Mouse (Mus musculus): ENCODE data around the gene Gm20388. TPM values are rescaled to one million over a fixed set of nuclear protein-coding genes. Genes with fewer than 3 reads are reported as not detected.

Gm20388 gene
- polyA plus RNA-seq, 1 experiment from 2014 or later: 7.4 TPM

GRCm38 (mm10) chr8:120174606-120175005, 264.0 kb downstream of the Gm20388 start:
- Histone ChIP-seq H3K36me3 (ENCODE audit: control insufficient read depth, insufficient read depth, low read length) (no peaks in the 10 kb centered on the region), H3K9me3 (replicated peaks; ENCODE audit: control insufficient read depth, low read length) (no peaks in the 10 kb centered on the region), H3K27me3 (ENCODE audit: control insufficient read depth, insufficient read depth, low read length) (no peaks in the 10 kb centered on the region), H3K27ac (ENCODE audit: low read length) (no peak overlapping the region), H3K4me2 (ENCODE audit: low read depth, low read length) (no peak overlapping the region), H3K4me3 (replicated peaks; ENCODE audit: low read length) (no peak overlapping the region), H3K4me1 (ENCODE audit: control insufficient read depth, insufficient read depth, low read length) (peaks cover 22% of the 10 kb centered on the region), H3K9ac (ENCODE audit: low read length) (no peak overlapping the region)
- ATAC-seq (ENCODE audit: insufficient read depth, low FRiP score): no peak
- WGBS: 51% methylated on average over 18 of the region's 18 CpGs

GRCm38 (mm10) chr8:120176605-120177004, 266.0 kb downstream of the Gm20388 start:
- H3K36me3 ChIP-seq (ENCODE audit: control insufficient read depth, insufficient read depth, low read length): no peaks in the 10 kb centered on the region
- peaks cover 22% of the 10 kb centered on the region for H3K4me1 ChIP-seq (ENCODE audit: control insufficient read depth, insufficient read depth, low read length)
- no peaks in the 10 kb centered on the region for H3K27me3 ChIP-seq (ENCODE audit: control insufficient read depth, insufficient read depth, low read length)
- H3K9ac ChIP-seq (ENCODE audit: low read length): no peak overlapping the region
- no peak overlapping the region for H3K4me2 ChIP-seq (ENCODE audit: low read depth, low read length)
- 49% methylated on average over 4 of the region's 4 CpGs for WGBS
- no peak overlapping the region for H3K4me3 ChIP-seq (replicated peaks; ENCODE audit: low read length)
- no peaks in the 10 kb centered on the region for H3K9me3 ChIP-seq (replicated peaks; ENCODE audit: control insufficient read depth, low read length)
- no peak for ATAC-seq (ENCODE audit: insufficient read depth, low FRiP score)
- no peak overlapping the region for H3K27ac ChIP-seq (ENCODE audit: low read length)

GRCm38 (mm10) chr8:120177318-120178123, 266.9 kb downstream of the Gm20388 start, which contains the start of gene Fam92b:
Gene Fam92b, minus strand, starts transcription at chr8:120177466.
- ATAC-seq (ENCODE audit: insufficient read depth, low FRiP score): peak; percentile 86
- peak within 1 kb of the TSS; percentile 20 for H3K4me3 ChIP-seq (replicated peaks; ENCODE audit: low read length)
- peak within 1 kb of the TSS; percentile 42; the same call in 1 of the 2 replicates for H3K9ac ChIP-seq (ENCODE audit: low read length)
- no peaks in the 10 kb centered on the region for H3K36me3 ChIP-seq (ENCODE audit: control insufficient read depth, insufficient read depth, low read length)
- peak within 1 kb of the TSS; percentile 43 for H3K4me2 ChIP-seq (ENCODE audit: low read depth, low read length)
- no peaks in the 10 kb centered on the region for H3K27me3 ChIP-seq (ENCODE audit: control insufficient read depth, insufficient read depth, low read length)
- peaks cover 22% of the 10 kb centered on the region for H3K4me1 ChIP-seq (ENCODE audit: control insufficient read depth, insufficient read depth, low read length)
- no peaks in the 10 kb centered on the region for H3K9me3 ChIP-seq (replicated peaks; ENCODE audit: control insufficient read depth, low read length)
- peak within 1 kb of the TSS; percentile 60 for H3K27ac ChIP-seq (ENCODE audit: low read length)
- 4% methylated on average over 25 of the region's 26 CpGs for WGBS

- no peaks in the 10 kb centered on the region for H3K9me3 ChIP-seq (replicated peaks; ENCODE audit: control insufficient read depth, low read length)
- peak overlapping the region; percentile 43; the same call in 1 of the 2 replicates for H3K4me2 ChIP-seq (ENCODE audit: low read depth, low read length)
- ATAC-seq (ENCODE audit: insufficient read depth, low FRiP score): no peak
- peak overlapping the region; percentile 29; the same call in 1 of the 2 replicates for H3K9ac ChIP-seq (ENCODE audit: low read length)
- no peaks in the 10 kb centered on the region for H3K36me3 ChIP-seq (ENCODE audit: control insufficient read depth, insufficient read depth, low read length)
- no peak overlapping the region for H3K27ac ChIP-seq (ENCODE audit: low read length)
- no peak overlapping the region for H3K4me3 ChIP-seq (replicated peaks; ENCODE audit: low read length)
- H3K4me1 ChIP-seq (ENCODE audit: control insufficient read depth, insufficient read depth, low read length): peaks cover 22% of the 10 kb centered on the region
- 12% methylated on average over 10 of the region's 10 CpGs for WGBS
- no peaks in the 10 kb centered on the region for H3K27me3 ChIP-seq (ENCODE audit: control insufficient read depth, insufficient read depth, low read length)
Observed at GRCm38 (mm10) chr8:120178124-120178514, 267.5 kb downstream of the Gm20388 start.

DNA sequence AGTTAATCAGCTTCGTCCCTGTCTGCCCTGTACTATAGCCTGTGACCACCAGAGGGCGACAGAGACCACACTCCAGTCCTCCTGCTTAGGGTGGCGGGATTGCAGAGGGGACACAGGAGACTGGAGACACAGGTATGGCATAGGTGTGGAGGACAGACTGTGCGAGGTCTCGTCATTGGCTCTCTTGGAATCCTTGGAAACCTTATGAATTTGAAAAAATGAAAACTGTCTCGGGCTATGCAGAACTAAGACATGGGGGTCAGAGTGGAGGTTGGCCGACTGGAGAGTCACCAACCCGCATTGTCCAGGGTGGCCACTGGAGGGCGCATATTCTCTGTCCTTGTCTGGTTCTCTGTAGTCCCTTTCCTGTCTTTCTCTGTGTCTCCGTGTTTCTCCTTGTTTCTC, 268.4 kb downstream of the Gm20388 start:
- 2% methylated on average over 10 of the region's 10 CpGs for WGBS
- peak; percentile 61 for ATAC-seq (ENCODE audit: insufficient read depth, low FRiP score)

DNA sequence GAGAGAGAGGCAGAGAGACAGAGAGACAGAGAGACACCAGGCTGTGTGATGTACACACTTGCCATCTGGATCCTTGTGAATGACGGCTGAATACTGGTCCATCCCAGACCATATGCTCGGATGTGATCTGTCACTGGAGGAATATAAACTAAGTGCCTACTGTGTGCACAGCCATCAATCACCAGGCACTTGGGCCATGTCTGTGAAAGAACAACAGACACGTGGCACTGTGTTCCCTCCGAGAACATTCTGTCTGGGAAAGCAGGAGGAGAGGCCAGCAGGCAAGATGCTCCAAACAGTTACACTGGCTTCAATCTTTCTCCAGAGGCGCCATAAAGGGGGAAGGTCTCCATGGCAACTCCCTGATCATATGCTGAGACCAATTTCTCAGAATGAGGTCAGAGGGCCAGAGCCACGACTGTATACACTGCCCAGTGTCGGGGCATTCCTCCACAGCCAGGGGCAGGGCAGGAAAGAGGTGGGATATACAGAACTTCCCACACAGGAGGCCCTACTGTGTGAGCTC, 269.9 kb downstream of the Gm20388 start:
- Histone ChIP-seq H3K27ac (ENCODE audit: low read length) (peak overlapping the region; percentile 33; the same call in 1 of the 2 replicates), H3K4me3 (replicated peaks; ENCODE audit: low read length) (no peak overlapping the region), H3K4me1 (ENCODE audit: control insufficient read depth, insufficient read depth, low read length) (peaks cover 39% of the 10 kb centered on the region), H3K27me3 (ENCODE audit: control insufficient read depth, insufficient read depth, low read length) (no peaks in the 10 kb centered on the region), H3K36me3 (ENCODE audit: control insufficient read depth, insufficient read depth, low read length) (no peaks in the 10 kb centered on the region), H3K4me2 (ENCODE audit: low read depth, low read length) (no peak overlapping the region), H3K9me3 (replicated peaks; ENCODE audit: control insufficient read depth, low read length) (no peaks in the 10 kb centered on the region), H3K9ac (ENCODE audit: low read length) (peak overlapping the region; percentile 26)
- WGBS: 37% methylated on average over 7 of the region's 7 CpGs
- no peak for ATAC-seq (ENCODE audit: insufficient read depth, low FRiP score)

More for the DNA sequence above, 268.4 kb downstream of the Gm20388 start:
- Histone ChIP-seq H3K36me3 (ENCODE audit: control insufficient read depth, insufficient read depth, low read length) (no peaks in the 10 kb centered on the region), H3K4me2 (ENCODE audit: low read depth, low read length) (peak overlapping the region; percentile 59), H3K27ac (ENCODE audit: low read length) (no peak overlapping the region), H3K9ac (ENCODE audit: low read length) (no peak overlapping the region), H3K9me3 (replicated peaks; ENCODE audit: control insufficient read depth, low read length) (no peaks in the 10 kb centered on the region), H3K4me3 (replicated peaks; ENCODE audit: low read length) (peak overlapping the region; percentile 35), H3K4me1 (ENCODE audit: control insufficient read depth, insufficient read depth, low read length) (peaks cover 25% of the 10 kb centered on the region), H3K27me3 (ENCODE audit: control insufficient read depth, insufficient read depth, low read length) (no peaks in the 10 kb centered on the region)

GRCm38 (mm10) chr8:120181274-120181673, 270.6 kb downstream of the Gm20388 start:
- WGBS: 82% methylated on average over 5 of the region's 5 CpGs
- ATAC-seq (ENCODE audit: insufficient read depth, low FRiP score): no peak
- Histone ChIP-seq H3K4me2 (ENCODE audit: low read depth, low read length) (no peak overlapping the region), H3K9ac (ENCODE audit: low read length) (no peak overlapping the region), H3K4me1 (ENCODE audit: control insufficient read depth, insufficient read depth, low read length) (peaks cover 46% of the 10 kb centered on the region), H3K27ac (ENCODE audit: low read length) (no peak overlapping the region), H3K9me3 (replicated peaks; ENCODE audit: control insufficient read depth, low read length) (no peaks in the 10 kb centered on the region), H3K4me3 (replicated peaks; ENCODE audit: low read length) (no peak overlapping the region), H3K27me3 (ENCODE audit: control insufficient read depth, insufficient read depth, low read length) (no peaks in the 10 kb centered on the region), H3K36me3 (ENCODE audit: control insufficient read depth, insufficient read depth, low read length) (no peaks in the 10 kb centered on the region)

DNA sequence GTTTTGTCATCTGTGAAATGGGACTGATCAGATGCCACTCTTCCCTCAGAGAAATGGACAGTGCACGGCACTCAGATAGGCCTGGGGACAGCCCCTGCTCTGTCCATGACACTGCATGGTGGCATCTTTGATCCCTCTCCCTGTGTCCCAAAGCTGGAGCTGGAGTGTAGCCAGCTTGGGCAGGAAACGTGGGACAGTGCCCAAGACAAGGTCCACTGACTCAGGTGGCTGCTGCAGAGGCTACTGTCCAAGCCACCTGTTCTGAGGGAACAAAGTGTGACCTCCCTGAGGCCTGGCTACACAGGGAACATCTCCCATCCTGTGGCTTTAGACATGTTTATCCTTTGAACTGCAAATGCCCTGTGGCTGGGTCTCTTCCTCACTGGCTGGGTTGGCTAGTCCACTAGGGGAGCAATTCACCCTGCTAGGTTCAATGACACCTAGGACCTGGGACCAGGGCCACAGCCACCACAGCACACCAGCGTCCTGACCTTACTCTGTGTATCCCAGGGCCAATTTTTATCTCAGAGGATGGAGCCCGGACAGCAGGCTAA, 271.3 kb downstream of the Gm20388 start:
- Histone ChIP-seq H3K4me1 (ENCODE audit: control insufficient read depth, insufficient read depth, low read length) (peaks cover 49% of the 10 kb centered on the region), H3K36me3 (ENCODE audit: control insufficient read depth, insufficient read depth, low read length) (no peaks in the 10 kb centered on the region), H3K27me3 (ENCODE audit: control insufficient read depth, insufficient read depth, low read length) (no peaks in the 10 kb centered on the region), H3K4me3 (replicated peaks; ENCODE audit: low read length) (no peak overlapping the region), H3K9me3 (replicated peaks; ENCODE audit: control insufficient read depth, low read length) (no peaks in the 10 kb centered on the region), H3K9ac (ENCODE audit: low read length) (no peak overlapping the region), H3K27ac (ENCODE audit: low read length) (no peak overlapping the region), H3K4me2 (ENCODE audit: low read depth, low read length) (no peak overlapping the region)
- WGBS: 80% methylated on average over 4 of the region's 4 CpGs
- no peak for ATAC-seq (ENCODE audit: insufficient read depth, low FRiP score)

DNA sequence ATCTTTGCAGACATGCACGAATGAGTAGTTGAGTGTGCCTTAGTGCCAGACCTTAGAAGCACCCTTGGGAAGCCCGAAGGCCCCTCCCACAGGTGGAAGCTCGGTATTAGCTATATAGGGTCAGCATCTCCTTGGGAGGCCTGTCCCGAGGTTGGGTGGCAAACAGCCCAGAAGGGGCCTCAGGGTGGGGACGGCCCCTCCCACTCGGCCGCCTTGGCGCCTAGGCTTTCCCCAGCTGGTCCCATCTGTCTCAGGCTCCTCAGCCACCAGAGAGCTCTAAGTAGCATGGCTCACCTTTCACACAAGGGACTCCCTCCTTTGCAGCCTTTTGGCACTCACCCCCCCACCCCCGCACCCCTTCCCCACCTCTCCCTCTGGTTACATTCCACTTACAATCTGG, 273.7 kb downstream of the Gm20388 start:
- H3K4me2 ChIP-seq (ENCODE audit: low read depth, low read length): no peak overlapping the region
- no peaks in the 10 kb centered on the region for H3K9me3 ChIP-seq (replicated peaks; ENCODE audit: control insufficient read depth, low read length)
- no peaks in the 10 kb centered on the region for H3K36me3 ChIP-seq (ENCODE audit: control insufficient read depth, insufficient read depth, low read length)
- 20% methylated on average over 9 of the region's 9 CpGs for WGBS
- H3K4me3 ChIP-seq (replicated peaks; ENCODE audit: low read length): no peak overlapping the region
- H3K9ac ChIP-seq (ENCODE audit: low read length): no peak overlapping the region
- peak overlapping the region; percentile 86 for H3K27ac ChIP-seq (ENCODE audit: low read length)
- H3K4me1 ChIP-seq (ENCODE audit: control insufficient read depth, insufficient read depth, low read length): peaks cover 38% of the 10 kb centered on the region
- no peaks in the 10 kb centered on the region for H3K27me3 ChIP-seq (ENCODE audit: control insufficient read depth, insufficient read depth, low read length)
- peak; percentile 61 for ATAC-seq (ENCODE audit: insufficient read depth, low FRiP score)
